Mouse (Mus musculus): Measurements from ENCODE around the gene Arntl2.

DNA sequence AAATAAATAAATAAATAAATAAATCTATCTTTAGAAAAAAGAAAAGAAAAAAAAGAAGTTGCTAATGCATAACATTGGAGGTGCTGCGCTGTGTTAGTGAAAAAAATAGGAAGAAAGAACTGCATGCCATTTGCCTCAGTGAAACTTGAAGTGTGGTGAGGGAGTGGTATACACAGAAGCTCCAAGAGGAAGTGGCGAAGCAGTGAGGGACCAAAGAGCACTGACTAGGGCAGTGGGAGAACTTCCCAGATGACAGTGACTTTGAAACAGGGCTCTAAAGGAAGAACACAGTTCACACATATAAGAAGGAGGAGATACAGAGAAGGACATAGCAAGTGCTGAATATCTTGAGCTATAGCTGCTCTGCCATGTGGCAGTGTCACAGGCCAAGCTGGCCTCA is 36.8 kb upstream of the Arntl2 start:
- TF ChIP-seq CTCF (IDR thresholded peaks at IDR 0.05; ENCODE audit: low read depth): no peak
- no peak for TF ChIP-seq EP300 (IDR thresholded peaks at IDR 0.05; ENCODE audit: low read depth)
